Mouse (Mus musculus): ENCODE data around the gene Eme2. TPM values are rescaled to one million over a fixed set of nuclear protein-coding genes. Genes with fewer than 3 reads are reported as not detected.

The Eme2 gene
- total RNA-seq, 2 experiments from 2014 or later: 47.5 to 51.1 TPM

DNA sequence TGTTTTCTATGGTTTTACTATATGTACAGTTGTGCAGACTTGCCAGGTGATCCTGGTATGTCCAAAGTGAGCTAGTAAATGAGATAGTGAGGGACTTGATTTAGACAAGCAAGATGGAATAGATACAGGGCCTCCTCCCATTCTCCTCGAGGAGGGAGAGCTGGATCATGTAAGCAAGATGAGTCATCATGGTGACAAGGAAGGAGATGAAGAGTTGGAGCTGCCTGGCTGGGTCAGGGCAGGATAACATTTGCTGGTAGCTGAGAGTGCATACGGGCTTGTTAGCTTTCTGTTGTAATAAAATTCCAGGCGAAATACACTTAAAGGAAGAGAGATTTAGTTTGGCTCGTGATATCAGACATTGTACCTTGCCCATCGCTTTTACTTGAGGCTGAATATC is 54.5 kb downstream of the Eme2 start:
- DNase-seq (ENCODE audit: low spot score in 2 of 2): no peak

- DNase-seq (ENCODE audit: low spot score in 2 of 2): no peak
Measured at GRCm38 (mm10) chr17:24839842-24840241, 55.0 kb downstream of the Eme2 start, which contains the start of gene Hagh. Gene Hagh (plus strand): TSS chr17:24840143.

Other genes starting within 250 kb of the Eme2 start
- 10 to 100 TPM; 47.3 to 52.7 TPM for gene Slc9a3r2, start 244.8 kb downstream of the Eme2 start, total RNA-seq (2021)
- gene Npw, start 236.6 kb downstream of the Eme2 start, total RNA-seq (2021): 1 to 10 TPM; 2.1 TPM
- gene Zfp598, start 225.4 kb downstream of the Eme2 start, total RNA-seq (2021): 10 to 100 TPM; 41.4 to 45.5 TPM
- gene Syngr3, start 205.1 kb downstream of the Eme2 start, total RNA-seq (2021): 100 to 1,000 TPM; 191 to 195 TPM
- 10 to 100 TPM; 20.6 to 23.9 TPM for gene Gfer, start 198.9 kb downstream of the Eme2 start, total RNA-seq (2021)
- 1 to 10 TPM; 1.9 to 2.1 TPM for gene Noxo1, start 198.9 kb downstream of the Eme2 start, total RNA-seq (2021)
- 10 to 100 TPM; 28.5 to 30.5 TPM for gene Tbl3, start 187.4 kb downstream of the Eme2 start, total RNA-seq (2021)
- under 1 TPM in 1 of 2 experiments, not detected in 1; 0.56 TPM for gene Rnf151, start 177.0 kb downstream of the Eme2 start, total RNA-seq (2021)
- 100 to 1,000 TPM; 268 to 301 TPM for gene Rps2, start 177.0 kb downstream of the Eme2 start, total RNA-seq (2021)
- gene Ndufb10, start 170.6 kb downstream of the Eme2 start, total RNA-seq (2021): 100 to 1,000 TPM; 220 to 246 TPM
- under 1 TPM; 0.40 to 0.65 TPM for gene Rpl3l, start 167.3 kb downstream of the Eme2 start, total RNA-seq (2021)
- gene Msrb1, start 158.4 kb downstream of the Eme2 start, total RNA-seq (2021): 10 to 100 TPM; 34.9 to 37.2 TPM
- 1 to 10 TPM in 1 of 2 experiments, under 1 TPM in 1; 0.30 to 1.0 TPM for gene Hs3st6, start 142.1 kb downstream of the Eme2 start, total RNA-seq (2021)
- not detected for gene Meiob, start 90.8 kb downstream of the Eme2 start, total RNA-seq (2021)
- gene Hagh, start 54.9 kb downstream of the Eme2 start, total RNA-seq (2021): 100 to 1,000 TPM; 136 to 146 TPM
- gene Fahd1, start 44.7 kb downstream of the Eme2 start, total RNA-seq (2021): 10 to 100 TPM; 17.6 to 21.5 TPM
- gene Igfals, start 29.1 kb downstream of the Eme2 start, total RNA-seq (2021): not detected
- gene Nubp2, start 8.7 kb downstream of the Eme2 start, total RNA-seq (2021): 10 to 100 TPM; 30.4 to 31.0 TPM
- 10 to 100 TPM; 60.3 to 60.7 TPM for gene Spsb3, start 8.4 kb downstream of the Eme2 start, total RNA-seq (2021)
- gene Mrps34, start within 50 bp of the Eme2 start, total RNA-seq (2021): 10 to 100 TPM; 69.0 to 72.9 TPM
- 10 to 100 TPM; 51.8 to 54.1 TPM for gene Nme3, start 1.4 kb upstream of the Eme2 start, total RNA-seq (2021)
- 100 to 1,000 TPM; 383 to 387 TPM for gene Mapk8ip3, start 41.9 kb upstream of the Eme2 start, total RNA-seq (2021)
- gene Jpt2, start 65.6 kb upstream of the Eme2 start, total RNA-seq (2021): 1 to 10 TPM; 4.9 to 5.2 TPM
- gene Cramp1l, start 120.7 kb upstream of the Eme2 start, total RNA-seq (2021): 10 to 100 TPM; 29.7 to 30.3 TPM
- gene Ift140, start 121.0 kb upstream of the Eme2 start, total RNA-seq (2021): 10 to 100 TPM; 20.1 to 20.9 TPM
- gene Tmem204, start 188.5 kb upstream of the Eme2 start, total RNA-seq (2021): 1 to 10 TPM; 8.9 to 9.4 TPM
- gene Telo2, start 220.9 kb upstream of the Eme2 start, total RNA-seq (2021): 10 to 100 TPM; 28.4 to 34.4 TPM
- gene Ptx4, start 225.7 kb upstream of the Eme2 start, total RNA-seq (2021): under 1 TPM; 0.54 to 0.67 TPM
- 10 to 100 TPM; 46.9 to 47.0 TPM for gene Clcn7, start 238.3 kb upstream of the Eme2 start, total RNA-seq (2021)